Mouse (Mus musculus) lung, adult 2 months (tissue): ENCODE measurements at regions not wholly inside any gene's neighbourhood (a gene's known extent, or its start where the extent isn't known, plus 50 kb on each side); places are given as distances from the start of the nearest gene placed in this dataset.

Experiments used
- DNase-seq: peaks from one replicate; pipeline ENCODE4 v3.0.0; 2022
- H3K4me1 ChIP-seq: fragments of 200-500 bp; 2 replicates; pipeline ENCODE4 v1.6.1; 2011; ENCODE audit warnings: low read length; ENCODE audit not compliant: control insufficient read depth, insufficient read depth
- H3K4me3 ChIP-seq: fragments of 200-500 bp; replicated peaks from 2 replicates; pipeline ENCODE3; 2011; ENCODE audit warnings: low read depth, mild to moderate bottlenecking, control low read depth, low read length; ENCODE audit errors: extremely low read depth
- CTCF ChIP-seq: fragments of 200-500 bp; IDR thresholded peaks from 2 replicates; pipeline ENCODE4 v1.5.1; 2011; ENCODE audit warnings: mild to moderate bottlenecking, low read length, control low read depth; ENCODE audit not compliant: insufficient read depth
- POLR2A ChIP-seq: fragments of 200-500 bp; IDR thresholded peaks from 2 replicates; pipeline ENCODE4 v1.6.1; 2011; ENCODE audit warnings: low read depth, mild to moderate bottlenecking, control low read depth, low read length, borderline replicate concordance; ENCODE audit errors: extremely low read depth
- WGBS: fragments of 180-500 bp; shearing (Covaris S2); methylation state at CpG from one replicate; pipeline ENCODE4 v1.1.7; 2018; 5-methylcytosine and 5-hydroxymethylcytosine counted together

DNA sequence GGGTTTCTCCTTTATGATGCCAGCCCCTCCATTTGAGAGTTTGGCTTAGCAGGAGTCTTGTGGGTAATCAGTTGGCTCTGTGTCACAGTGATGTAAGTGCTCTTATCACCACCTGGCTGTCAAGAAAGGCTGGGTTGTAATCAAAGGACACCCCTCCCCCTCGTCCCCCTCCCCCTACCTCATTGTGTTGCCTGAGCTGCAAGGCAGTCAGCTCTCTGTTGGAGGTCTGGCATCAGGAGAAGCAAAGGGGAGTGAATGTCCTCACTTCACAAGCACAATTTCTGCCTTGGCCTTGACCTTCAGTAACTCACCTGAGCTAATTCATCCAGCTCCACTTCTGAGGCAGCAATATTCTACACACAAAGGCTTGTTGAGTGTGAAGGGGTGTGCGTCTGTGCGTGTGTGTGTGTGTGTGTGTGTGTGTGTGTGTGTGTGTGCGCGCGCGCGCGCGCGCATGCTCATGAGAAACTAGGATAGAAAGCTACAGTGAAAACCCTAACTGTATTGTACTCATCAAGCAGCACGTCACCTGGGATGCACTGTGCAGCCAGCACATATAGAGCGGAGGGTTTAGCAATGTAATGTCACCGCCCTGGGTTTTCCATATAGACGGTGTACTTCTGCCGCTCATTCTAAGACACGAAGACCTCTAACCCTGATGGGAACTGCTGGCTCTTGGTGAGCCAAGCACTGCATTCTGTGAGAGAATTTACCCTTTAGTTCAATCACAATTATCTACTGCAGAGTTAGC is 182.7 kb upstream of the Smim15 start:
- no peak for DNase-seq
- TF ChIP-seq POLR2A (no peak), CTCF (no peak)
- H3K4me1 ChIP-seq: peaks cover 11% of the 10 kb centered on the region; the same call in 1 of the 2 replicates
- H3K4me3 ChIP-seq: no peak overlapping the region
- WGBS: 83% methylated on average over 17 of the region's 17 CpGs

DNA sequence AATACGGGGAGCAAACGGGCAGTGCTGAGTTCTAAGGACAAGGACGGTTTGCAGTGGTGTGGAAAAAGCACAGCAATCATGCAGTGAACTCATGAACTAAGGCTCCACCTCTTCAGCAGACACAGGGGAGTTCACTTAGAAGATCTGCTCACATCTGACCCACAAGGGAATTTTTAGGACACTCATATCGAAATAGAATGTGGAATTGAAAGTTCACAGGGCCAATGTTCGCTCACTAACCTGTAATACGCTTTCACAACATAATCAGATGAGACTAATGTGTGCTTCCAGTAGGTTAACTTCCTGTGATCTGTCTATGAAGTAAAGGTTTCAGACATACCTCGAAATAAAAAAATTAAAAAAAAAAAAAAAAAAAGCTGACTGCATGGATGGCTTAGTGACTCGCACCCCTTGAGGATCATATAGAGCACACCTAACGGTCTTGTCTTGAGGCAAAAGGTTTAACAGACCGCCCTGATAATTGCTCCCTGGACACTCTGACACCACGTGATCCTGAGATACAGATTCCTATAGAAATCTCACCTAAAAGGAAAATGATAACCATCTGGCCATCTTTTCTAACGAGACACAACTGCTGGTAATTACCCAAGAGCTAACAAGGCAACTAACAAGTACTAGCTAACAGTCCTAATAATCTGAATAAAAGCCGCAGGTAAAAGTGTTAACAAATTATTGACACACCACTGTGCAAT is 187.0 kb upstream of the Smim15 start:
- 74% methylated on average over 13 of the region's 13 CpGs for WGBS
- DNase-seq: no peak
- TF ChIP-seq POLR2A (no peak), CTCF (no peak)
- H3K4me1 ChIP-seq: peaks cover 15% of the 10 kb centered on the region
- no peak overlapping the region for H3K4me3 ChIP-seq

DNA sequence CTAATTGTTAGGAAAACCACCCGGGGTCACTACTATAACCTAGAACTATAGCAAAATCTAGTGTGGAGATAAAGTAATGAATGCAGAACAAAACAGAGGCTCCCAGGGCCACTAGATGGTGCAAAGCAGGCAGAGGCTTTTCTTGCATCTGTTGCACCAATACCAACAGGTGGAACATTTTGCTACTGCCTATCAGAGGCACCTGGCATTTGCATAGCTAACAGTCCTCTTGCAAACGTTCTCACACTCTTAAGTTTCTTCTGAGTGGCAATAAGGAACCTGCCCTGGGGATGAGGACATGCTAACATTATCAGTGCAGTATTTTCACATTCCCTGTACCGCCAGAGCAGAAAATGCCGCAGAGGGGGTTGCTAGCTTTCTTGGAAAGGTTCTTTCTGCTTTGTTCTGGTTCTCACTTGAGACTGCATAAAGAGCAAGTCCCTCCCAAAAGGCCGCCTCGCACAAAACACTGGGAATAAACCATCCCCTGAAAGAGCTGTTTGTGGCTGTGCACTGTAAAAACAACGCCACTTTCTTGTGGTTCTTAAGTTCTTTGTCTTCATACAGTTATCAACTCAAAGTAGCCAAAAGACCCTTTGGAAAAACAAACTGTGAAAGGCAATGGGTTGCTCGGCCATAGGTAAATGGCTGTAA is 193.2 kb upstream of the Smim15 start:
- DNase-seq: no peak
- 68% methylated on average over 8 of the region's 8 CpGs for WGBS
- no peak for TF ChIP-seq POLR2A
- TF ChIP-seq CTCF: no peak

DNA sequence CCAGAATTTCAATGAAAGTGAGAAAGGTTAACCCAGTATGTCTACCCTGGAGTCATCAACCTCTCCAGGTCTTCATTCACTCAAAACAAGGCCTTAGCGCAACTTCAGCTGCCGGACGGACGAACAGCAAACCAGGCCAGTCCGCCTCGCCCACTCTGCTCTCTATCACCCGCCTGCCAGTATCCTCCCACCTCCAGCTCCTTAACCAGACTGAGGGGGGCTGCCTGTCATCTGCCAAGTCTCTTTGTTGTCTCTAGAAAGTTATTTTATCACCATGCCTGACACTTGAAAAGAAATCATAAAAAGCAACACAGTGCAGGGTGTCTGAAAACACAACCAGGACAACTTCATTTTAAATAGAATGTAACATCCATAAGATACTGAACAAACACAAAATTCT is 195.4 kb upstream of the Smim15 start:
- Histone ChIP-seq H3K4me3 (no peak overlapping the region), H3K4me1 (peaks cover 29% of the 10 kb centered on the region)
- no peak for DNase-seq
- WGBS: 71% methylated on average over 7 of the region's 7 CpGs
- TF ChIP-seq POLR2A (no peak), CTCF (no peak)

More for the DNA sequence above, 193.2 kb upstream of the Smim15 start:
- Histone ChIP-seq H3K4me3 (no peak overlapping the region), H3K4me1 (peaks cover 28% of the 10 kb centered on the region)

- peak; percentile 44 for DNase-seq
- peaks cover 37% of the 10 kb centered on the region for H3K4me1 ChIP-seq
- TF ChIP-seq POLR2A (no peak), CTCF (no peak)
- WGBS: 21% methylated on average over 18 of the region's 18 CpGs
- H3K4me3 ChIP-seq: peak overlapping the region; percentile 28
These were observed 196.8 kb upstream of the Smim15 start for GRCm38 (mm10) chr13:107847179-107848012.

DNA sequence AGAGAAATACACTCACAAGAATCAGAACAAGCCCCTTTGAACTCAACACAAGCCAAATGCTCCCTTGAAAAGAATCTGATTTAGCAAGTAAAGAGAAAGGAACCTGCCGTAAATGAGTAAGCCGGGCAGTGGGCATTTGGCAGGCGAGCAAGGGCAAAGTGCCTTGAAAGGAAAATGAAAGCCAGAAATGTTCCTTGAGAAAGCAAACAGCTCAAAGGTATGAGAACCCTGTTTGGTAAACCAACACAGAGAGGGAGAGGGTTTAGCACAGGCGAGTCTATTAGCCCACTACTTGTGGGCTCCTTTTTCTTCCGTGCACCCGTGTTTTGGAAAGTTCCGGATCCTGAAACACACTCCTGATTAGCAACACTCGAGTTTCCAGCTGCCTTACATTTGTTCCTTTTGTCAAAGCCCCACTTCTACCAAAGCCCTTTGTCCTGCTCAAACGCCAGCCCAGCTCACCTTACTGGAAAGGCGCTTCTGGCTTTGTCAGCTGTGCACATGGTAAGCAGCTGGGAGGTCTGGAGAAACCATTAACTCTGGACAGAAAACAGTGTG is 197.5 kb upstream of the Smim15 start:
- TF ChIP-seq POLR2A: no peak
- TF ChIP-seq CTCF: no peak

DNA sequence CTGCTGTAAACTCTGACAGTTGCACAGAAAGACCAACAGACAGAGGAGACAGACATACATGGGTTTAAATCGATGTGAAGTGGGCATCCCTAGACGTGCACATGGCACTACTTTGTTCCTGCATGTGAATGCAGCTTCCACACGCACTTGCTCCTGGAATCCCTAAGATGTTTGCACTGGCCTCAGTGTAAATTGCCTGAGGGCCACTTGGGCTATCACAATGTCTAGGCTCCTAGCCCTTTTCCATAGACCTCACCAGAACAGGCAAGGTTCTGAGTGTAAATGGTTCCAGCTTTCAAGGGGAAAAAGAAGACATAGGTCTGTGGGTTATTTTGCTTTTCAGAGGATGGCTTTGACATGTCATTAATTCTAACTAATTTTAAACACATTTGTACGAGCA is 198.4 kb upstream of the Smim15 start:
- Histone ChIP-seq H3K4me1 (peaks cover 36% of the 10 kb centered on the region), H3K4me3 (no peak overlapping the region)
- WGBS: 42% methylated on average over 4 of the region's 4 CpGs
- no peak for DNase-seq
- TF ChIP-seq POLR2A: no peak
- TF ChIP-seq CTCF: no peak

More for the DNA sequence above, 197.5 kb upstream of the Smim15 start:
- WGBS: 26% methylated on average over 10 of the region's 10 CpGs
- DNase-seq: peak; percentile 31
- H3K4me3 ChIP-seq: peak overlapping the region; percentile 28
- peaks cover 37% of the 10 kb centered on the region for H3K4me1 ChIP-seq

- DNase-seq: no peak
- H3K4me1 ChIP-seq: peaks cover 28% of the 10 kb centered on the region
- WGBS: 64% methylated on average over 4 of the region's 4 CpGs
These were observed 200.2 kb upstream of the Smim15 start for GRCm38 (mm10) chr13:107844085-107844484.

DNA sequence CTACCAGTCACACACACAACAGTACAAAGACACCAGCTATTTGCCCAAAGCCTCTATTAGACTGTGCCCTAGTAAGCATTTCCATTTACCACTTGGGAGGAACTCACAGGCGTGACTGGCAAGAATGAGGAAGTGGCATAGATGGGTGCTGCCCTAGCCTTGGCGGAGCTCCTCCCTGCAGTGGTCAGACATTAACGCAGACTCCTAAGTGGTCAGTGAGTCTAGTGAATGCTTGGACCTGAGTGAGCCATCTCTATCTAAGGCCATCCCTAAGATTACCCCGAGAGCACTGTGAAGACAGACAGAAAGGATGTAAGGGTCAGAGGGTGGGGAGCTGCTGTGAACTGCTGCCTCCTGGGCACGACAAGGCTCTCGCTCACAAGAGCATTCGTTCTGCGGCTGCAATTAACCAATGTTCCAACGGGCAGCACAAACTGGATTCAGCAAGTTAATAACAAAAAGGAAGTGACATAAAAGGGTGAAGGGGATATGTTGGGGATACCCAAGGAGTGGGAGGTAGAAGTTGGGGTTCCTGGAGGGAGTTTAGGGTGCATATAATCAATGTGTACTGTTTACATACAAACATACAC is 206.0 kb upstream of the Smim15 start:
- no peak overlapping the region for H3K4me3 ChIP-seq
- peak; percentile 41 for DNase-seq
- H3K4me1 ChIP-seq: peaks cover 25% of the 10 kb centered on the region
- TF ChIP-seq CTCF (no peak), POLR2A (no peak; the same call in 1 of the 2 replicates)
- WGBS: 44% methylated on average over 9 of the region's 9 CpGs

More at GRCm38 (mm10) chr13:107844085-107844484, 200.2 kb upstream of the Smim15 start:
- no peak overlapping the region for H3K4me3 ChIP-seq
- no peak for TF ChIP-seq CTCF
- no peak for TF ChIP-seq POLR2A
